Comparison of ENCODE assay signal across 8 mouse cellular contexts in the genomic region with DNA sequence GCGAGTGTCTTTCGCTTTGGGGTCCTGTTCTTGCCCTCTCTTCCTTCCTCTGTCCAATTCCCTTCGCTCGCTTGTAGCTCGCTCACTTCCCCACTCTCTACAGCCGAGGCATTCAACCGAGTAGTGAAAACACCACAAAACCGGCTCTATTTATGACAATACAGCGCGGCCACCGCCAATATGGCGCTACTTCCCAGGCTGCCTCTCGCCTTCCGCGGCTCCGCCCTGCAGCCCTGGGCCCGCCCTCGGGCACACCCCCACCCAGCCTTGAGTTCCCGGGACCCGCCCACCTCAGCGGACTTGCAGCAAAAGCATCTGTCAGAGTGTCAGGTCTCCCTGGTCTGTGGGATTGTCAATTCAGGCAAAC. TPM values are rescaled to one million over a fixed set of nuclear protein-coding genes. Genes with fewer than 3 reads are reported as not detected.
DNase-seq lines count a peak whose midpoint lies in the region; ATAC-seq lines count a peak whose summit lies in the region.

A gene (minus strand): TSS at position 194 of the 367 bp plus-strand sequence.

- no peaks in the 10 kb centered on the region for H3K36me3 ChIP-seq in hindbrain, embryonic 11.5 days (ENCODE audit: control insufficient read depth, insufficient read depth, low read length)

- no peaks in the 10 kb centered on the region for H3K27me3 ChIP-seq in hindbrain, embryonic 11.5 days (ENCODE audit: control insufficient read depth, insufficient read depth, low read length)

- peak within 1 kb of the TSS; percentile 68 for H3K4me2 ChIP-seq in hindbrain, embryonic 11.5 days (replicated peaks; ENCODE audit: low read depth, low read length)

- peak within 1 kb of the TSS; percentile 95 for H3K9ac ChIP-seq in hindbrain, embryonic 11.5 days (ENCODE audit: low read depth, low read length)

- peak; percentile 94 for DNase-seq in Muller cell, postnatal 12 days (ENCODE audit: inconsistent ontology term)
- peak; percentile 89 for DNase-seq in cerebellum, adult 9-11 months
- DNase-seq in frontal cortex, adult 2 months (ENCODE audit: extremely low spot score in 1 of 2, low spot score in 1 of 2), result peak; percentile 86 to 94
- DNase-seq in hindbrain, embryonic 11.5 days (ENCODE audit: low spot score), result peak; percentile 95
- DNase-seq in layer of hippocampus, postnatal 10 days (ENCODE audit: low spot score in 2 of 2), result peak; percentile 82 to 89
- peak; percentile 97 for DNase-seq in lung, postnatal 10 days
- DNase-seq in ovary, postnatal 36 days (ENCODE audit: low spot score), result peak; percentile 92
- DNase-seq in thymus, postnatal 25 days, result peak; percentile 94

- peak within 1 kb of the TSS; percentile 94 for H3K27ac ChIP-seq in hindbrain, embryonic 11.5 days (ENCODE audit: low read depth, low read length)

- peak; percentile 99 for ATAC-seq in hindbrain, embryonic 11.5 days (ENCODE audit: low FRiP score)

- no peaks in the 10 kb centered on the region for H3K9me3 ChIP-seq in hindbrain, embryonic 11.5 days (ENCODE audit: control insufficient read depth, low read length)

- H3K4me1 ChIP-seq in hindbrain, embryonic 11.5 days (replicated peaks; ENCODE audit: control insufficient read depth, insufficient read depth, low read length), result no peaks in the 10 kb centered on the region

- under 1% methylated on average over 21 of the region's 21 CpGs for WGBS in hindbrain, embryonic 11.5 days

- peak within 1 kb of the TSS; percentile 96 for H3K4me3 ChIP-seq in hindbrain, embryonic 11.5 days (ENCODE audit: low read depth, low read length)

RNA-seq across cellular contexts. Expression of the gene that starts here (rescaled TPM):
- polyA plus RNA-seq in frontal cortex, adult 2 months (2012; rRNA removed), result 11.4 and 13.1 TPM in 2 replicates
- 26.7 and 31.1 TPM in 2 replicates for polyA plus RNA-seq in hindbrain, embryonic 11.5 days (2014; fragmentation: Nextera tagmentation; extraction: Ambion mirVana)
- 10 to 100 TPM; 18.8 to 19.8 TPM for total RNA-seq in layer of hippocampus, postnatal 10 days (2021)

Comparison
In these comparisons a context has a peak if more than half of its experiments do, and no peak if none do; other contexts are left out.
1. Peak in every context shown above with its lines: DNase-seq, ATAC-seq, H3K4me3 ChIP-seq and H3K27ac ChIP-seq.